Mouse (Mus musculus): Measurements from ENCODE around the gene Hspa12a.

- TF ChIP-seq CTCF (IDR thresholded peaks at IDR 0.05; ENCODE audit: extremely low read depth, insufficient read depth, insufficient read length, insufficient replicate concordance) (no peak), POLR2A (IDR thresholded peaks at IDR 0.05; ENCODE audit: low read depth, low read length) (no peak)
Measured at GRCm38 (mm10) chr19:58889306-58890038, 54.0 kb downstream of the Hspa12a start.

Measured in spleen, adult 2 months (tissue).